Mouse (Mus musculus): ENCODE data around the gene Pars2. TPM values are rescaled to one million over a fixed set of nuclear protein-coding genes. Genes with fewer than 3 reads are reported as not detected.

Gene Pars2
- polyA plus RNA-seq, 1 experiment: 10.6 TPM

DNA sequence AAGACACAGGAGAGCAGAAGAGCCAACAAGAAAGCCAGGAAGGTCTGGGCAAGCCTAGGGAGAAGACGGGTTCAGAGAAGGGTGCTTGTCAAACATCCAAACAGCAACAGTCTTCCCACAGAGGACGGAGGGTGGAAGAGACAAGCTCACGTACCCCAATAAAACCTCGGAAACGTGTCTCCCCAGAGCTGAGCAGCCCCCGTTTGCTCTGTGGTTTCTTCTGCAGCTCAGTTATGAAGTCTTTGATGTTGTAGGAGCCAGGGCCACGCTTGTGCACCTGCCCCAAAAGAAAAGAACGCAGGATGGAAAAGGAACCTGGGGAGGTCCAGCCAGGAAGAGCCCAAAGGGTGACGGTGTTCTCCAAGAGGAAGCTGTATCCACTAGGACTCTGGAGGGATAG is 36.0 kb upstream of the Pars2 start:
- TF ChIP-seq POLR2A (IDR thresholded peaks at IDR 0.05; ENCODE audit: low read depth, low read length) (no peak), CTCF (conservative IDR thresholded peaks at IDR 0.05; ENCODE audit: insufficient read depth, insufficient read length, low read depth, low read length) (no peak)
- peaks cover 5% of the 10 kb centered on the region; the same call in 1 of the 2 replicates for H3K4me1 ChIP-seq (ENCODE audit: control insufficient read depth, insufficient read depth, low read length)
- WGBS: 82% methylated on average over 9 of the region's 9 CpGs
- H3K36me3 ChIP-seq (ENCODE audit: control insufficient read depth, insufficient read depth, low read length): no peaks in the 10 kb centered on the region
- H3K27ac ChIP-seq (ENCODE audit: insufficient read depth, low read depth, low read length): no peak overlapping the region
- no peak overlapping the region for H3K4me3 ChIP-seq (ENCODE audit: insufficient read depth, low read depth, low read length)
- no peaks in the 10 kb centered on the region for H3K27me3 ChIP-seq (replicated peaks; ENCODE audit: control insufficient read depth, insufficient read depth, low read length)
- no peak for DNase-seq

DNA sequence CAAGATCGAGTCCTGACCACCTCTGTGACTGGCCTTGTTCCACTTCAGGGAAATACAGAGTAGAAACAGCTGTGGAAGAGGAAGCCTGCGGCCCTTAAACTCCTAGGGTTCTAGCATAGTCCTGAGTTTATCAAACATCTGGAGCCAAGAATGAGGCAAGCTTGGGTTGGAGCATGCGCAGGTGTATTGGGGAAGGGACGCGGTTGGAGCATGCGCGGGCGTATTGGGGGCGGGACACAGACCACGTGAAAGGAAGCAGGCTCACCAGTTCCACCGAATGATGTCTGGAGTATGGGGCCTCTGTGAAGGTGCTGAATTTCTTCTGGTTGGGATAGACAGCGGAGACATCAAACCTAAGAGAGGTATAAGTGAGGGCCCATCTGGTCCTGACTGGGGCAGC is 35.2 kb upstream of the Pars2 start:
- TF ChIP-seq CTCF (conservative IDR thresholded peaks at IDR 0.05; ENCODE audit: insufficient read depth, insufficient read length, low read depth, low read length) (no peak), POLR2A (IDR thresholded peaks at IDR 0.05; ENCODE audit: low read depth, low read length) (no peak)
- Histone ChIP-seq H3K36me3 (ENCODE audit: control insufficient read depth, insufficient read depth, low read length) (no peaks in the 10 kb centered on the region), H3K4me1 (ENCODE audit: control insufficient read depth, insufficient read depth, low read length) (peaks cover 5% of the 10 kb centered on the region; the same call in 1 of the 2 replicates), H3K27ac (ENCODE audit: insufficient read depth, low read depth, low read length) (no peak overlapping the region), H3K4me3 (ENCODE audit: insufficient read depth, low read depth, low read length) (no peak overlapping the region), H3K27me3 (replicated peaks; ENCODE audit: control insufficient read depth, insufficient read depth, low read length) (no peaks in the 10 kb centered on the region)
- WGBS: 86% methylated on average over 12 of the region's 12 CpGs
- no peak for DNase-seq

DNA sequence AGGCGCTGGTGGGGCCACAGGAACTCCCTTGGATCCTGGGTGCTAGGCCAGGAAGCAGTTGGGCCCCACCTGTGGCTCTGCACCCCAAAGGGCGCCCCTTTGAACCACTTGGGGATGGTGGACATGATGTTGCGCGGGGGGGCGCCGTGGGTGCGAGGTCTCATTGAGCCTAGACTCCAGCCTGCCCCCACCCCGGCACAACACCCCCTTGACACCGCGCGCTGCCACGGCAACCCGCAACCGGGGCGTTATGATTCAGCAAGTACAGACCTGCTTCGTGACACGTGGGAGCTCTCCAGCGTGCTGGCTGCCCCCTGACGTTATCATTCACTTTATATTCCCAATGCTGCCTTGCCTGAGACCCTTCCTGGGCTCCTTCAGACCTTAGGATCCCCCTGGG is 33.8 kb upstream of the Pars2 start, which contains the start of gene Lexm:
Lexm (minus strand) TSS at position 186 of the 400 bp plus-strand sequence.
- H3K27ac ChIP-seq (ENCODE audit: insufficient read depth, low read depth, low read length): no peak within 1 kb of the TSS
- TF ChIP-seq POLR2A (IDR thresholded peaks at IDR 0.05; ENCODE audit: low read depth, low read length): no peak
- TF ChIP-seq CTCF (conservative IDR thresholded peaks at IDR 0.05; ENCODE audit: insufficient read depth, insufficient read length, low read depth, low read length): no peak
- H3K4me3 ChIP-seq (ENCODE audit: insufficient read depth, low read depth, low read length): no peak within 1 kb of the TSS
- H3K36me3 ChIP-seq (ENCODE audit: control insufficient read depth, insufficient read depth, low read length): no peaks in the 10 kb centered on the region
- no peaks in the 10 kb centered on the region for H3K27me3 ChIP-seq (replicated peaks; ENCODE audit: control insufficient read depth, insufficient read depth, low read length)
- H3K4me1 ChIP-seq (ENCODE audit: control insufficient read depth, insufficient read depth, low read length): peaks cover 9% of the 10 kb centered on the region; the same call in 1 of the 2 replicates
- WGBS: 4% methylated on average over 18 of the region's 19 CpGs
- DNase-seq: no peak

GRCm38 (mm10) chr4:106618898-106619297 is 32.0 kb upstream of the Pars2 start:
- WGBS: 73% methylated on average over 4 of the region's 4 CpGs
- Histone ChIP-seq H3K36me3 (ENCODE audit: control insufficient read depth, insufficient read depth, low read length) (no peaks in the 10 kb centered on the region), H3K27me3 (replicated peaks; ENCODE audit: control insufficient read depth, insufficient read depth, low read length) (no peaks in the 10 kb centered on the region), H3K4me1 (ENCODE audit: control insufficient read depth, insufficient read depth, low read length) (peaks cover 9% of the 10 kb centered on the region; the same call in 1 of the 2 replicates), H3K4me3 (ENCODE audit: insufficient read depth, low read depth, low read length) (no peak overlapping the region), H3K27ac (ENCODE audit: insufficient read depth, low read depth, low read length) (no peak overlapping the region)
- DNase-seq: peak; percentile 65
- no peak; the same call in 1 of the 2 replicates for TF ChIP-seq CTCF (conservative IDR thresholded peaks at IDR 0.05; ENCODE audit: insufficient read depth, insufficient read length, low read depth, low read length)

- Histone ChIP-seq H3K27ac (ENCODE audit: insufficient read depth, low read depth, low read length) (peak overlapping the region; percentile 54), H3K27me3 (replicated peaks; ENCODE audit: control insufficient read depth, insufficient read depth, low read length) (no peaks in the 10 kb centered on the region), H3K4me3 (ENCODE audit: insufficient read depth, low read depth, low read length) (no peak overlapping the region), H3K36me3 (ENCODE audit: control insufficient read depth, insufficient read depth, low read length) (no peaks in the 10 kb centered on the region), H3K4me1 (ENCODE audit: control insufficient read depth, insufficient read depth, low read length) (peaks cover 9% of the 10 kb centered on the region; the same call in 1 of the 2 replicates)
- 53% methylated on average over 3 of the region's 3 CpGs for WGBS
- no peak for TF ChIP-seq POLR2A (IDR thresholded peaks at IDR 0.05; ENCODE audit: low read depth, low read length)
- no peak for TF ChIP-seq CTCF (conservative IDR thresholded peaks at IDR 0.05; ENCODE audit: insufficient read depth, insufficient read length, low read depth, low read length)
- DNase-seq: peak; percentile 84
Observed at GRCm38 (mm10) chr4:106621428-106621827, 29.4 kb upstream of the Pars2 start.

- Histone ChIP-seq H3K4me3 (ENCODE audit: insufficient read depth, low read depth, low read length) (peak within 1 kb of the TSS; percentile 17), H3K27ac (ENCODE audit: insufficient read depth, low read depth, low read length) (peak within 1 kb of the TSS; percentile 54), H3K4me1 (ENCODE audit: control insufficient read depth, insufficient read depth, low read length) (peaks cover 9% of the 10 kb centered on the region; the same call in 1 of the 2 replicates), H3K36me3 (ENCODE audit: control insufficient read depth, insufficient read depth, low read length) (no peaks in the 10 kb centered on the region), H3K27me3 (replicated peaks; ENCODE audit: control insufficient read depth, insufficient read depth, low read length) (no peaks in the 10 kb centered on the region)
- 17% methylated on average over 16 of the region's 16 CpGs for WGBS
- peak; percentile 94 for DNase-seq
- TF ChIP-seq POLR2A (IDR thresholded peaks at IDR 0.05; ENCODE audit: low read depth, low read length) (no peak), CTCF (conservative IDR thresholded peaks at IDR 0.05; ENCODE audit: insufficient read depth, insufficient read length, low read depth, low read length) (no peak)
Observed at GRCm38 (mm10) chr4:106622030-106622493, 28.8 kb upstream of the Pars2 start, which contains the start of gene Ttc22. Ttc22 (plus strand) TSS chr4:106622432.

- peaks cover 9% of the 10 kb centered on the region; the same call in 1 of the 2 replicates for H3K4me1 ChIP-seq (ENCODE audit: control insufficient read depth, insufficient read depth, low read length)
- WGBS: 33% methylated on average over 28 of the region's 28 CpGs
- no peak for DNase-seq
- H3K36me3 ChIP-seq (ENCODE audit: control insufficient read depth, insufficient read depth, low read length): no peaks in the 10 kb centered on the region
- H3K27ac ChIP-seq (ENCODE audit: insufficient read depth, low read depth, low read length): 0 out of 2 replicates have a peak overlapping the region, but pooled peaks have one; percentile 8
- H3K4me3 ChIP-seq (ENCODE audit: insufficient read depth, low read depth, low read length): peak overlapping the region; percentile 17; the same call in 1 of the 2 replicates
- no peak for TF ChIP-seq POLR2A (IDR thresholded peaks at IDR 0.05; ENCODE audit: low read depth, low read length)
- no peak for TF ChIP-seq CTCF (conservative IDR thresholded peaks at IDR 0.05; ENCODE audit: insufficient read depth, insufficient read length, low read depth, low read length)
- H3K27me3 ChIP-seq (replicated peaks; ENCODE audit: control insufficient read depth, insufficient read depth, low read length): no peaks in the 10 kb centered on the region
Observed at GRCm38 (mm10) chr4:106622712-106623111, 28.2 kb upstream of the Pars2 start.

Measured in kidney, adult 2 months (tissue).